Mouse (Mus musculus): ENCODE measurements at regions not wholly inside any gene's neighbourhood (a gene's known extent, or its start where the extent isn't known, plus 50 kb on each side); places are given as distances from the start of the nearest gene placed in this dataset.

DNA sequence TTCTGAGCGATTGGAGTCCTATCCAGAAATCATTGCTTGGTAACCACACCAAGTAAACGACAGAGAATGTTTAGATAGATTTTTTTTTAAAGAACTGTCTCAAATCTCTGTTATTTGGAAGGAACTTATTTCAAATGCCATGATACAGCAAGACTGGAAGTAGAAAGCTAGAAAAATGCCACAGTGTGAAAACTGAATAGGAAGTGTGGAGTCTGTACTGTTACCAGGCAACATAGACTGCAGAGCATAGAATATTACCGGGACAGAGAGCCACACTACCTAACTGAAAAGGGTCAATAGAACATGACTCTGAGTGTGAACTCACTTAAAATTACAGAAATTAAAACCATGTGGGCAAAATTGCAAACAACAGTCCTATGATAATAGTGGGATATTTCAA, 52.4 kb upstream of the Adcy1 start:
- no peaks in the 10 kb centered on the region for H3K27me3 ChIP-seq (replicated peaks; ENCODE audit: control insufficient read depth, insufficient read depth, low read length)
- no peaks in the 10 kb centered on the region for H3K36me3 ChIP-seq (ENCODE audit: control insufficient read depth, insufficient read depth)
- H3K27ac ChIP-seq (ENCODE audit: low read length) = no peak overlapping the region
- H3K9me3 ChIP-seq (ENCODE audit: control insufficient read depth, low read length) = no peaks in the 10 kb centered on the region
- WGBS = 71% methylated on average over 3 of the region's 3 CpGs
- ATAC-seq = no peak; the same call in 1 of the 2 replicates
- H3K4me3 ChIP-seq (replicated peaks; ENCODE audit: low read length) = no peak overlapping the region
- H3K4me1 ChIP-seq (replicated peaks; ENCODE audit: control insufficient read depth, insufficient read depth, low read length) = no peaks in the 10 kb centered on the region
- no peak overlapping the region for H3K9ac ChIP-seq (replicated peaks; ENCODE audit: low read depth, low read length)
- no peak overlapping the region for H3K4me2 ChIP-seq (ENCODE audit: low read length)

DNA sequence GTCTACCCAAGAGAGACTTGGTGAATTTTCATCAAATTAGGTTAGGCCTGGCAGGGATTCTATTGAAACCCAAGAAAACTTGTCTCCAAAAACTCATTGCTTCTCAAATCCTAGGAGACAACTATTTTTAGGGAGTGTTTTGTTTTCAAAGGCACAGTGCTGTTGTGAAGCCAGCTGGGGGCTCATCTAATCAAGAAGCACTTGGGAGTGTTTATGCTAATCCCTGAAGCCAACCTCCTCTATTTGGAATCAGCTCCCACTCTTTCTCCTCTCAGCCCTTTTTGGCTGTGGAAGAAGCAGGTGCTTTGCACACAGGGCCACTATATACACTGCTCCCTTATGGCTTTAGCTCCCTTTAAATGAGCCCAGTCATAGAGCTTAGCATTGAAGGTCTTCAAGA, 64.0 kb upstream of the Adcy1 start:
- Histone ChIP-seq H3K4me2 (ENCODE audit: low read length) (no peak overlapping the region), H3K27ac (ENCODE audit: low read length) (no peak overlapping the region), H3K9ac (replicated peaks; ENCODE audit: low read depth, low read length) (no peak overlapping the region), H3K27me3 (replicated peaks; ENCODE audit: control insufficient read depth, insufficient read depth, low read length) (no peaks in the 10 kb centered on the region), H3K36me3 (ENCODE audit: control insufficient read depth, insufficient read depth) (no peaks in the 10 kb centered on the region), H3K9me3 (ENCODE audit: control insufficient read depth, low read length) (no peaks in the 10 kb centered on the region), H3K4me3 (replicated peaks; ENCODE audit: low read length) (no peak overlapping the region), H3K4me1 (replicated peaks; ENCODE audit: control insufficient read depth, insufficient read depth, low read length) (no peaks in the 10 kb centered on the region)
- ATAC-seq = no peak

GRCm38 (mm10) chr11:6998810-6999209, 64.5 kb upstream of the Adcy1 start:
- H3K9me3 ChIP-seq (ENCODE audit: control insufficient read depth, low read length) = no peaks in the 10 kb centered on the region
- no peak overlapping the region for H3K4me2 ChIP-seq (ENCODE audit: low read length)
- H3K9ac ChIP-seq (replicated peaks; ENCODE audit: low read depth, low read length) = no peak overlapping the region
- H3K27ac ChIP-seq (ENCODE audit: low read length) = no peak overlapping the region
- no peak overlapping the region for H3K4me3 ChIP-seq (replicated peaks; ENCODE audit: low read length)
- H3K27me3 ChIP-seq (replicated peaks; ENCODE audit: control insufficient read depth, insufficient read depth, low read length) = no peaks in the 10 kb centered on the region
- no peaks in the 10 kb centered on the region for H3K4me1 ChIP-seq (replicated peaks; ENCODE audit: control insufficient read depth, insufficient read depth, low read length)
- ATAC-seq = no peak
- 81% methylated on average over 1 of the region's 1 CpGs for WGBS
- H3K36me3 ChIP-seq (ENCODE audit: control insufficient read depth, insufficient read depth) = no peaks in the 10 kb centered on the region

DNA sequence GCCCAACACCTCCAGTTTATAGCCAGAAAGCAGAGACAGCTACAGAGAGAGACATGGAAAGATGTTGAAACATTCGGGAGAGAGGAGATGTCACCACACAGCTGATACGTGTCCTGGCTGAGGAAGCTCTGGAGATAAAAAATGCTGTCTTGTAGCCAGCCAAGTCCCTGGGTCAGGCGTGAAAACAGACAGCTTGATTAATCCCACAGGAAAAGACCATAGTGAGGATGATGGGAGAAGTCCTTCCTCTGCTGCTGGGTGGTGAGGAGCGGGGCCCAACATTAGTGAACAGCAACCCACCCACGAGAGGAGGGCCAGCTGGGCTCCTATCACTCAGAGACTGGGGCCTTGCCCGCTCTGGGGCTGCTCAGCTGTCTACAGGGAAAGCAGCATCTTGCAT, 65.8 kb upstream of the Adcy1 start:
- Histone ChIP-seq H3K4me2 (ENCODE audit: low read length) (no peak overlapping the region), H3K36me3 (ENCODE audit: control insufficient read depth, insufficient read depth) (no peaks in the 10 kb centered on the region), H3K27me3 (replicated peaks; ENCODE audit: control insufficient read depth, insufficient read depth, low read length) (no peaks in the 10 kb centered on the region), H3K27ac (ENCODE audit: low read length) (no peak overlapping the region), H3K9me3 (ENCODE audit: control insufficient read depth, low read length) (no peaks in the 10 kb centered on the region), H3K4me1 (replicated peaks; ENCODE audit: control insufficient read depth, insufficient read depth, low read length) (no peaks in the 10 kb centered on the region), H3K9ac (replicated peaks; ENCODE audit: low read depth, low read length) (no peak overlapping the region), H3K4me3 (replicated peaks; ENCODE audit: low read length) (no peak overlapping the region)
- no peak for ATAC-seq
- 88% methylated on average over 6 of the region's 6 CpGs for WGBS

GRCm38 (mm10) chr11:6993731-6994130, 69.6 kb upstream of the Adcy1 start:
- no peak overlapping the region for H3K9ac ChIP-seq (replicated peaks; ENCODE audit: low read depth, low read length)
- ATAC-seq = no peak
- H3K4me2 ChIP-seq (ENCODE audit: low read length) = no peak overlapping the region
- H3K27ac ChIP-seq (ENCODE audit: low read length) = no peak overlapping the region
- WGBS = 94% methylated on average over 2 of the region's 2 CpGs
- H3K36me3 ChIP-seq (ENCODE audit: control insufficient read depth, insufficient read depth) = no peaks in the 10 kb centered on the region
- no peaks in the 10 kb centered on the region for H3K27me3 ChIP-seq (replicated peaks; ENCODE audit: control insufficient read depth, insufficient read depth, low read length)
- no peaks in the 10 kb centered on the region for H3K9me3 ChIP-seq (ENCODE audit: control insufficient read depth, low read length)
- H3K4me1 ChIP-seq (replicated peaks; ENCODE audit: control insufficient read depth, insufficient read depth, low read length) = no peaks in the 10 kb centered on the region
- no peak overlapping the region for H3K4me3 ChIP-seq (replicated peaks; ENCODE audit: low read length)

GRCm38 (mm10) chr11:6991626-6992025, 71.7 kb upstream of the Adcy1 start:
- Histone ChIP-seq H3K9ac (replicated peaks; ENCODE audit: low read depth, low read length) (no peak overlapping the region), H3K4me1 (replicated peaks; ENCODE audit: control insufficient read depth, insufficient read depth, low read length) (no peaks in the 10 kb centered on the region), H3K4me3 (replicated peaks; ENCODE audit: low read length) (no peak overlapping the region), H3K36me3 (ENCODE audit: control insufficient read depth, insufficient read depth) (no peaks in the 10 kb centered on the region), H3K4me2 (ENCODE audit: low read length) (no peak overlapping the region), H3K9me3 (ENCODE audit: control insufficient read depth, low read length) (no peaks in the 10 kb centered on the region), H3K27me3 (replicated peaks; ENCODE audit: control insufficient read depth, insufficient read depth, low read length) (no peaks in the 10 kb centered on the region), H3K27ac (ENCODE audit: low read length) (no peak overlapping the region)
- WGBS = 91% methylated on average over 5 of the region's 5 CpGs
- no peak for ATAC-seq

DNA sequence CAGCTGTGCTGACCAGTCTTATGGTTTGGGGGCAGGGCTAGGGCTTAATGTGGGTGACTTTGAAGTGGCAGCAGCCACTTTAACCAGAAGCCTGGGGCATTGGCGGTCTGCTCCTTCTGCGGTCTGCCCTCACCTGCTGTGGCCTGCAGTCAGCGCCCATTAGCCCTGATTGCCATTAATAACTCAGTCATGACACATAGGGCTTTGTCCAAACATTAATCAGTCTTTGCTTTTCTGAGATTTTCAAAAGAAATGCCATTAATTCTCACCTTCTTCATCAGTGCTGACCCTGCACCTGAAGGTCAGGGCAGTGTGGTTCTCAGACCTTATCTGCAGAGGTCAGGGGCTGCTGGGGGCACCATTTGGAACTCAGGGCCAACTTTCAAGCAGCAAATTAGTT, 72.6 kb upstream of the Adcy1 start:
- no peak overlapping the region for H3K4me2 ChIP-seq (ENCODE audit: low read length)
- no peaks in the 10 kb centered on the region for H3K9me3 ChIP-seq (ENCODE audit: control insufficient read depth, low read length)
- 79% methylated on average over 3 of the region's 3 CpGs for WGBS
- H3K4me3 ChIP-seq (replicated peaks; ENCODE audit: low read length) = no peak overlapping the region
- H3K27me3 ChIP-seq (replicated peaks; ENCODE audit: control insufficient read depth, insufficient read depth, low read length) = no peaks in the 10 kb centered on the region
- no peak overlapping the region for H3K9ac ChIP-seq (replicated peaks; ENCODE audit: low read depth, low read length)
- no peaks in the 10 kb centered on the region for H3K36me3 ChIP-seq (ENCODE audit: control insufficient read depth, insufficient read depth)
- no peak overlapping the region for H3K27ac ChIP-seq (ENCODE audit: low read length)
- no peaks in the 10 kb centered on the region for H3K4me1 ChIP-seq (replicated peaks; ENCODE audit: control insufficient read depth, insufficient read depth, low read length)
- ATAC-seq = no peak

GRCm38 (mm10) chr11:6988884-6989824, 74.1 kb upstream of the Adcy1 start:
- H3K36me3 ChIP-seq (ENCODE audit: control insufficient read depth, insufficient read depth) = no peaks in the 10 kb centered on the region
- no peak for ATAC-seq
- no peaks in the 10 kb centered on the region for H3K27me3 ChIP-seq (replicated peaks; ENCODE audit: control insufficient read depth, insufficient read depth, low read length)
- no peak overlapping the region for H3K4me3 ChIP-seq (replicated peaks; ENCODE audit: low read length)
- no peak overlapping the region for H3K9ac ChIP-seq (replicated peaks; ENCODE audit: low read depth, low read length)
- H3K9me3 ChIP-seq (ENCODE audit: control insufficient read depth, low read length) = no peaks in the 10 kb centered on the region
- no peak overlapping the region for H3K4me2 ChIP-seq (ENCODE audit: low read length)
- WGBS = 46% methylated on average over 8 of the region's 8 CpGs
- no peaks in the 10 kb centered on the region for H3K4me1 ChIP-seq (replicated peaks; ENCODE audit: control insufficient read depth, insufficient read depth, low read length)
- no peak overlapping the region for H3K27ac ChIP-seq (ENCODE audit: low read length)

- Histone ChIP-seq H3K9ac (replicated peaks; ENCODE audit: low read depth, low read length) (no peak overlapping the region), H3K4me1 (replicated peaks; ENCODE audit: control insufficient read depth, insufficient read depth, low read length) (no peaks in the 10 kb centered on the region), H3K4me2 (ENCODE audit: low read length) (no peak overlapping the region), H3K36me3 (ENCODE audit: control insufficient read depth, insufficient read depth) (no peaks in the 10 kb centered on the region), H3K4me3 (replicated peaks; ENCODE audit: low read length) (no peak overlapping the region), H3K27ac (ENCODE audit: low read length) (no peak overlapping the region), H3K9me3 (ENCODE audit: control insufficient read depth, low read length) (no peaks in the 10 kb centered on the region), H3K27me3 (replicated peaks; ENCODE audit: control insufficient read depth, insufficient read depth, low read length) (no peaks in the 10 kb centered on the region)
- 51% methylated on average over 2 of the region's 2 CpGs for WGBS
- ATAC-seq = no peak
Observed at GRCm38 (mm10) chr11:6987995-6988394, 75.3 kb upstream of the Adcy1 start.

- no peak for ATAC-seq
- no peak overlapping the region for H3K9ac ChIP-seq (replicated peaks; ENCODE audit: low read depth, low read length)
- no peak overlapping the region for H3K4me3 ChIP-seq (replicated peaks; ENCODE audit: low read length)
- H3K27me3 ChIP-seq (replicated peaks; ENCODE audit: control insufficient read depth, insufficient read depth, low read length) = no peaks in the 10 kb centered on the region
- WGBS = 76% methylated on average over 1 of the region's 1 CpGs
- H3K4me1 ChIP-seq (replicated peaks; ENCODE audit: control insufficient read depth, insufficient read depth, low read length) = no peaks in the 10 kb centered on the region
- H3K27ac ChIP-seq (ENCODE audit: low read length) = no peak overlapping the region
- no peak overlapping the region for H3K4me2 ChIP-seq (ENCODE audit: low read length)
- H3K36me3 ChIP-seq (ENCODE audit: control insufficient read depth, insufficient read depth) = no peaks in the 10 kb centered on the region
- no peaks in the 10 kb centered on the region for H3K9me3 ChIP-seq (ENCODE audit: control insufficient read depth, low read length)
Observed at GRCm38 (mm10) chr11:6987105-6987504, 76.2 kb upstream of the Adcy1 start.
